Comparison of ENCODE assay signal across 8 mouse cellular contexts in genomic region chr13:100492061-100492787, GRCm38 (mm10). TPM values are rescaled to one million over a fixed set of nuclear protein-coding genes. Genes with fewer than 3 reads are reported as not detected.
DNase-seq lines count a peak whose midpoint lies in the region; ATAC-seq lines count a peak whose summit lies in the region.

TSS of gene Gtf2h2 (minus strand) at chr13:100492579.

- H3K4me3 ChIP-seq in megakaryocyte, embryonic 14.5 days (replicated peaks): peak within 1 kb of the TSS; percentile 99

- no peaks in the 10 kb centered on the region for H3K27me3 ChIP-seq in megakaryocyte, embryonic 14.5 days (replicated peaks)

- peak; percentile 89 for ATAC-seq in common myeloid progenitor, adult 5-6 weeks (replicated peaks; ENCODE audit: low read depth, poor library complexity, severe bottlenecking)

- DNase-seq in ZHBTc4 (ENCODE audit: low read depth, low spot score): peak; percentile 91
- peak; percentile 49 to 54 for DNase-seq in gastrocnemius, adult 8-10 months (ENCODE audit: low spot score in 2 of 2)
- DNase-seq in hindlimb bud, embryonic 11.5 days (ENCODE audit: extremely low spot score, low read depth, low spot score): peak; percentile 71
- DNase-seq in left cerebral cortex, adult 8-10 months (ENCODE audit: low spot score in 2 of 2): peak; percentile 36 to 90
- peak; percentile 84 to 89 for DNase-seq in right cerebral cortex, postnatal 10 days (ENCODE audit: low spot score in 2 of 2)
- DNase-seq in urinary bladder, postnatal 25 days (ENCODE audit: low spot score): peak; percentile 88

- peaks cover 27% of the 10 kb centered on the region for H3K36me3 ChIP-seq in megakaryocyte, embryonic 14.5 days (replicated peaks; ENCODE audit: low read length)

- no peaks in the 10 kb centered on the region for H3K9me3 ChIP-seq in megakaryocyte, embryonic 14.5 days

- H3K4me1 ChIP-seq in megakaryocyte, embryonic 14.5 days: peaks cover 30% of the 10 kb centered on the region

RNA-seq across cellular contexts. Expression of gene Gtf2h2, which starts in this region (rescaled TPM):
- 54.2 and 85.3 TPM in 2 replicates for total RNA-seq in common myeloid progenitor, adult 5-6 weeks (2017)
- total RNA-seq in gastrocnemius, adult 8-10 months (2022): 10 to 100 TPM; 15.6 to 22.0 (median 18.0) TPM
- total RNA-seq in left cerebral cortex, adult 8-10 months (2022): 10 to 100 TPM; 35.2 to 43.7 (median 40.5) TPM
- 5.8 and 10.0 TPM in 2 replicates for polyA plus RNA-seq in megakaryocyte, embryonic 14.5 days (2012; ENCODE audit: insufficient read depth, low replicate concordance)

Comparison
In these comparisons a context has a peak if more than half of its experiments do, and no peak if none do; other contexts are left out.
1. Peak in every context shown above with its lines: DNase-seq, ATAC-seq and H3K4me3 ChIP-seq.